Mouse (Mus musculus): ENCODE data around the gene Arid1b.

Arid1b gene

DNA sequence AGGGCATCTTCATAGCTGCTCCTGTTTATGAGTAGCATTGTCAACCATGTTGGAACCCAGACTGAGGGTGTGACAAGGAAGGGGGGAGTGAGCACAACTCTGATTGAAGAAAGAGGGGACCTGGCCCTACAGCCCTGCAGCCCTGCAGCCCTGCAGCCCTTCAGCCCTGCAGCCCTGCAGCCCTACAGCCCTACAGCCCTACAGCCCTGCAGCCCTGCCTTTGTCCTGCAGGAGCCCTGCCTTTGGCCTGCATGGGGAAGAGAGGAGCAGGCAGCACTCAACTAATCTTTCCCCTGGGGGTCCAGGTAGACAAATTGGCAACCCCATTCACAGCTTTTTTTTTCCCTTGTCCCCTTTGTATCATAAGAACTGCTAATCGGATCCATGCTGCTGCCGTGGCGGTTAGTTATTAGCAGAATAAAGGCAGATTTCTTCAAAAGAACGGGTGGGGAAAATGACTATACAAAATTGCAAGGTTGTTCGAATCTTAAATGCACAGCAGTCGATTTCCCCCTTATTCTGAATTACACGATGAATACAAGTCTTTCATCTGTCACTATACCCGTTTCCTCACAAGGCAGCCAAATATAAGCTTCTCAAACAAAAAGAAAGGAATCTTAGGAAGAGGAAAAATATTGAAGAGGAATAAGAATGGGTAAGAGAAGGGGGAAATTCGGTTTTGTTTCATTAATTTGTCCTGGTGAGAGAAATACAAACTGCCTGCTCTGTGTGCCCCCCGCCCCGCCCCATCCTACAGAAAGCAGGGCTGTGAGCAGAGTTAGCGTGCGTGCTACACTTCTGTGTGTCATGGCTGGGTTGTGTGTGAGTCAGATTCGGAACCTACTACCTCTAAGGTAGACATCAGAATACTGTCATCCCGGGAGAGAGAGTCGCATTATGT, 260.8 kb downstream of the Arid1b start:
- no peak for DNase-seq

DNA sequence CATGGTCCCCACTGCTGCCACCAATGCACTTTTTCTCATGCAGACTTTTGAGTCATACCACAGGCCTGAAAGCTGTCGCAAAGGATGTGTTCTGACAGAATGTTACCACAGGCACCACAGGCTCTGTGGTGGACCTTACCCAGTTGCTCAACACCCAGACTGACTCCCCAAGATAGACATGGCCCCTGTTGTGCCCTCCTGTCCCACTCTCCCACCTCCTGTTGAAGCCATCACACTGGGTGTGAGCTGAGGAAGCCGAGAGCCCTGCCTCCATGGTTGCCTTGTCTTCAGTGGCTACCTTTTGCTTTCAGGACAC, 261.4 kb downstream of the Arid1b start:
- DNase-seq: no peak

DNA sequence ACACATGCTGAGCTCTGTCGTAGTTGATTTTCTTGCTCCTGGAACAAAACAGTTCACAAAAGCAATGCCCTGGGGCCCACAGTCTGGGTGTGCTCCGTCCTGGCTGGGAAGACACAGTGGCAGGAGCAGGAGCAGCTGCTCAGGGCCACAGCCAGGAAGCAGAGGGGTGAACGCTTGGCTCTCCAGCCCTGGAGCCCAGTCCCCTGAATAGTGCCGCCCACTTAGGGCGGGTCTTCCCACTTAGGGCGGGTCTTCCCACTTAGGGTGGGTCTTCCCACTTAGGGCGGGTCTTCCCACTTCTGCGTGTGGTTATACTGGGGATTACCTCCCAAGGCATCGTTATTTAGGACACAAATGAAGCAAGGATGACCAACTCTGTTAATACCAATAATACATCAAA, 264.8 kb downstream of the Arid1b start:
- no peak for DNase-seq

DNA sequence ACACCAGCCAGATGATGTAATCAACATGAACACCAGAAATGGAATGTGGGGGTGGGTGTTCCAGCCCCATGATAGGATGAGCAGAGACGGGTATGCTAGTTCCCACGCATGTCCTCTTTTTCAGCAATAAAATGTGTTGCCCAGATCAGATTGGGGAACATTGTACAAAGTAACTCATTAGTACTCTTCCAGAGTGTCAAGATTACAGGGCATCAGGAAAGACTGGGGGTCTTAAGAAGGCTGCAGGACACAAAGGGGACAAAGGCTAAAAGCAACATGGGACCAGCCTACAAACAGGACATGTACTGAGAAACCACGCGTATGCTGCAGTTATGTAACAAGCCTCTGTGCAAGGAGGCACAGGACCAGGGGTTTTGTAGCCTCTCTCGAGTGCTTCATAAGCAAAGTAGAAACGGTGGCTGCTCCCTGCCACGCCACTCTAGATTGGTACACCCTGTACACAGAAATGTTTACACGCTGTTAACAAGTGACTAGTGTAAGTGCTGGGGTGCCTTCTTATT, 267.1 kb downstream of the Arid1b start:
- DNase-seq: no peak

DNA sequence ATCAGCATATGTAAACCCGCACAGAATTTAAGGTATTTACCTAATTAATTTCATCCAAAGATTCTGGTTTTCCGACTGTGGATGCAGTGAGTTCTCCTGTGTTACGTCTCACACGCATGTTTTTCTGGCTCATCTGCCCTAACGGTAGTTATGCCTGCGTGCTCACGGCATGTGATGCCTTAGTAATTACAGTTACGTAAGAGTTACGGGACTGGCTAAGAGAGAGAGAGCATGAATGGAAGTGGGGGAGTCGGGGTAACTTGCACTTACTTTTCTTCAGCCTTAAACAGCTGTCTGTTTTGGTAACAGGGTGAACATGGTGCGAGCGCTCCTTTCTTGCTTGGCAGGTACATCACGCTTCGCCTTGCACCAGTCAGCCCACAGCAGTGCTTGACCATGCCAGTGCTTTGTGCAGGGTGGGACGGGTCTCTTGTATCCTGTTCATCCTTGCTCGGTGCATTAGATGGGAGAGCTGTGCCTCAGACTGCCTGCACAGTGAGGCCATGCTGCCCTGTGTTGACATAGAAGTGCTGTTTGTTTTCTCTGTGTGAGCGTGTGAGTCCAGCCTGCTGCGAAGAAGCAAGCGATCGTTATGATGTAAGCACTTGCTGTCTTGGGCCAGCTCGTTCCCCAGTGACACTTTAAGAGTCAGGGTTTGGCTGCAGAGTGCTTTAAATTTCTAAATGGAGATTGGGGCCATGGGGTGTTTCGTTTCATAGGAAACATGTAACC, 267.9 kb downstream of the Arid1b start:
- DNase-seq: no peak

DNA sequence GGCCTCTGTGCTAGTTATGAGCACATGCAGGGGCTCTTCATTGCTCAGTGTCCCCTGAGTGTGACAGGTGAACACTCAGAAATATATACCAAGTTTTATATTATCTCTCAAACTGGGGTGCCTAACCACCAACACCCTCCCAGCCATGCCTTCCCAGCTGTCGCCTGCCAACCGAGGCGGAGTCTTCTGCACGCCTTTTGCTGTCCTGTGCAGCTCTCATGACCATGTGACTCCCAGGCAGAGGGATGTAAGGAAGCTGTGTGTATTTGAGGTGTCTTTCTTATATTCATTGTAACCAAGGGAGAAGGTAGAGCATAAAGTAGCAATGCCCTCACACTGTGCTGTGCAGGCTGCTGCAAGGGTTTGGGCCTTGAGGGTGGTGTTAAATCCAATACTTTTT, 268.7 kb downstream of the Arid1b start:
- no peak for DNase-seq

DNA sequence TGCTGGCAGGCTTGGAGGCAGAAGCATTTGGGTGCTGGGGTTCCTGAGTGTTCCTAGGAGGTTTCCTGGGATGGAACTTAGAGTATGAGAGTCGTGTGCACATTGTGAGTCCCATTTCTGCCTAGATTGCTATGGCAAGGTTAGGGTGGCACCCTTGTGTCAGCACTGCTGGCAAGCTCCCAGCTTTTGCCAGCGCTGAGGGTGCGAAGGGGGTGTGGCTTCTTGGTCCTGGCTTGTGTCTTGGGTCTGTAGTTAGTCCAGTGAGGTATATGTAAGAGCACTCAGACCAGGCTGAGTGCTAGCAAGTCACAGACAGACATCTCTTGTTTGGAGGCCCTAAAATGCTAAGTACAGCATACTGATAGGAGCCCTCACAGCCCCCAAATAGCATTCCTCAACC, 270.7 kb downstream of the Arid1b start:
- DNase-seq: no peak

DNA sequence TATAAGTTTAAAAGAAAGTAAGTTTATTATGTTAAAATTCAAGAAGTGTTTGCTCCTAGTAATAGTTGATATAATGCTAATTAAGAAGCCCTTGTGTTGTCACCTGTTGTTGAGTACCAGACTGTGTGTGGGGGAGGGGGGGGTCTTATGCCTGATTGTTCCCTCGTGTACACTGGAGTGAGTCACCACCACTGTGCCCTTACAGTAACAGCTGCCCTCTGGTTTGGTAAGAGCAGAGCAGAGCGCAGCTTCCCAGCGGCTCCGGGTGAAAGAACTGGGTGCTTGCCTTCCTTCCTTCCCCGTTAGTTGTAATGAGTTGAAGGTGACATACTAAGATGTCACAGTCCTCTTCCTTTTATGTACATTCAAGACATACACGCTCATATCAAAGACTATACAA, 271.5 kb downstream of the Arid1b start:
- no peak for DNase-seq

DNA sequence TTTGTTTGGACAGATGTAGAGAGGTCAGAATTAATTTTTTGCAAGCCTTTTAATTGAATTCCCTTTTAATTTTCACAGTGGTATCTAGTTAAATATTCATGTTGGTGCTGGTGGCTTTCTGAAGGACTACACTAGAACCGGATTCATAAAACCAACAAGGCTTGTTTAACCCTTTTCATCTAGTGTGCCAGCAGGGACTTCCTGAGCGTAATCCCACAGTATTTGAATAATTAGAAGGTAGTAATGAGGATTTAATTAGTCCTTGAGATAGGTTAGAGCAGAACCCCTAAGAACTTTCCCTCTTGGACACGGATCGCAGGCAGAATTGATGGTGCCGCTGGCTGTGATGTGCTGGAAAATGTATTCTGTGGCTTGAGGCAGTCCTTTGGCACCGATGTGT, 273.6 kb downstream of the Arid1b start:
- DNase-seq: no peak

DNA sequence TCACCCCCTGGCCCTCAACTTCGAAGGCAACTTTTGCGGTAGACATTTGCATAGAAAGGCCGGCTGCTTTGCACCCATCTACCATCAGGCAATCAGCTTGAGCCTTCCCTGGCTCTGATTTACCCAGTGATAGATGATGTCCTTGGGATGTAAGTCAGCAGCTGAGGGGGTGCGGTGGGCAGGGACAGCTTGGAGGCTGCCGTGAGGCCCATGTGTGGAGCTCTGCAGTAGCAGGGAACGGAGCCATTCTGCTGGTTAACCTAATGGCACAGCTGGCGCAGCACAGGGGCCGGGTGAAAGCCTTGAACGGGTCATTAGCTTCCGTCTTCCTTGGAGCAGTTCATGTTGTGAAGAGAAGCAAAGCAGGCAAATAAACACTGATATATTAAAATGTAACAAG, 275.2 kb downstream of the Arid1b start:
- no peak for DNase-seq

DNA sequence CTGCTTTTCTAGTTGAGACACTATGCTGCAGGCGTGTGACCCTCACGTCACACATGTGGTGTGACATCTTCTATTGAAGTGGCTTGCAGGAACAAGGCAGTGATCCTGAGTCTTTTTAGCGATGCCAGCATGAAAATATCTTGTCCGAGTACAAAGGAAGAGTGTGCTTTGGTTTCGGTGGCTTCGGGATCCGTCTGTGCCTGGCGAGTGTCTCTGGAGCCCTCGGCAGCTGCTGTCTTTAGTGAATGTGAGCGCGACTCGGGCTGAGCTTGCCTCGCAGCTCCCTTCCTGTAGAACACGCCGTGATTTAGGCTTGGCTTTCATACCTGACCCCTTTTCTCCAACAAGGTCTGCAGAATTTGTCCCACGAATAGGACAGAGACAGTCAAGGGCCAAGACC, 275.6 kb downstream of the Arid1b start:
- DNase-seq: no peak

DNA sequence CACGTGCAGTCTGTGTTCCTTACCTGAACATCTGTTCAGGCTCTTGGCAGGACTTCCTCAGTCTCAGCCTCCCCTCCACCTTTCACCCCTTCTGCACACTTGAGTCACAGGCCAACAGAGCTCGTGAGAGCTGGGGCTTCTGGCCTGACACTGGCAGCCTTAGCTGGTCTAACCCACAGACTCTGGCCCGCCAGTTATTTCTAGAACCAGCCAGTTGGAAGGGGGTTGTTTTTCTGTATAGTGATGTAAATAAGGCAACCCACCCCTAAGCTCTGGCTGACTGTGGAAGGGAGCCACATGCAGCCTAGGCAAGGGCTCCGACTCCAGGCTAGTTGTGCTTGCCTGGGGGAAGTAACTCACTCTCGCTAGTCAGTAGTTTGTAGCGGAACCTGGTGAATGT, 276.7 kb downstream of the Arid1b start:
- DNase-seq: no peak

DNA sequence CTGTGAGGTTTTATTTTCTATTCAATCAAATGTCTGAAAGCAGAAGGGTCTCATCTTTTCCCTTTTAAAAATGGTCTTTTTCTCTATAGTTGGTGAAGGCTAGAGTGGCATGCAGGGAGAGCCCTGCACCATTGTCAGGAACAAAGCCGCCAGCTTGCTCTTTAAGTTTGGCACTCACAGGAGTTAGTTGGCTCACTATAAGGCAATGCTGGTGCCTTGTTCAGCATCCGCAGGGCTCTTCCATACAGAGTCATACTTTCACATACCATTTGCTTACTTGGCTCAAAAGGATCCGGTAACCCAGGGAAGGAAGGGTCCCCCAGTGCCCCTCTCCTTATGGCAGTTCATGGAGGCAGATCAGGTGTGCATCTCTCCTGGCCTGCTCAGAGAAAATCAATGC, 279.0 kb downstream of the Arid1b start:
- DNase-seq: no peak

DNA sequence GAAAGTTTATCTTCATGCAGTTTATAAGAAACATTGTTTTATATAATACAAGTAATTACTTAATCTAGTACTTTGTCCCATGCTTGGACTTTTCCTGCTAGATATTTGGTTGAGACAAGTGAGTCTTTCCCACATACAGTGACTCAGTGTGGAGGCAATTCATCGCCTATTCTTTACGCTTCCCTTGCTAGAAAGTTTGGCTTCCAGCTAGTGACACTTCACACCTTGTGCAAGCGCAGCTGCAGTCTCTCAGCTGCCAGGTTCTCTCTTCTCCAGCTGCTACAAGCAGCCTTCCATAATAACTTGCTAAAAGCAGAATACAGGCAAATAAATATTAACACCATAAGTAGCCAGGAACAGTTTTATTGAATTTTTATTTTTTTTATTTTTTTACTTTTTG, 279.6 kb downstream of the Arid1b start:
- no peak for DNase-seq

DNA sequence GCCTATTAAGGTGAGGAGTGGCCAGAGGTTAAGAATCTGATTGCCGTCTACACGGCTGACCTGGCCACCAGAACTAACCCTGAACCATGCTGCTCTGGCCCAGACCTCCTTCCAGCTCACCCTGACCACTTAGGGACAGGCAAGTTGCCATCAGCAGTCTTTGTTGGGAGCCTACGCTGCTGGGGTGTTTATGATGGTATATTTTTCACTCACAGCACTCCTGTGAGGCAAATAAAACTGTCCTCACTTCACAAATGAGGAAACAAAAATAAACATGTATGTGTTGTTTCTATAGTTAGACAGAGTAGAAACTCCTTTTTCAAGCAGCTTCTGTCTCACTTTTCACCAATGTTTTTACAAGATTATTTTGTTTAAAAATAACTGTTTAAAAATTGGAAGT, 280.3 kb downstream of the Arid1b start:
- DNase-seq: no peak

DNA sequence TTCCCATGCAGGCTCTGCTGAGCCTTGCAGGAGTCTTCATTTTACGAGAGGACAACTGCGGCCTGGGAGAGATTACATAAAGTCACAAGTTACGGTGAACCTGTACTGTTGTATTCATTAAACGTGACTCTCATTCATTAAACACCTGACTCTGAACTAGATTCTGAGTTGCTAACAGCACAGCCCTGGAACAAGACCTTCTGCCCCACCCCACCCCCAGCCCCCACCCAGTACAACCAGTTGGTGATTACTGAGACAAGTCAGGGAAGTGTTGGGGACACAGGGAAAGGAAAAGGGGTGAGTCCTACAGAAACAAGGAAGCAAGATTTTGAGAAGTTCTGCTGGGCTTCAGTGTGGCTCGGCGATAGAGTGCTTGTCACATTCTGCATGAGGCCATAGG, 281.6 kb downstream of the Arid1b start:
- DNase-seq: no peak

DNA sequence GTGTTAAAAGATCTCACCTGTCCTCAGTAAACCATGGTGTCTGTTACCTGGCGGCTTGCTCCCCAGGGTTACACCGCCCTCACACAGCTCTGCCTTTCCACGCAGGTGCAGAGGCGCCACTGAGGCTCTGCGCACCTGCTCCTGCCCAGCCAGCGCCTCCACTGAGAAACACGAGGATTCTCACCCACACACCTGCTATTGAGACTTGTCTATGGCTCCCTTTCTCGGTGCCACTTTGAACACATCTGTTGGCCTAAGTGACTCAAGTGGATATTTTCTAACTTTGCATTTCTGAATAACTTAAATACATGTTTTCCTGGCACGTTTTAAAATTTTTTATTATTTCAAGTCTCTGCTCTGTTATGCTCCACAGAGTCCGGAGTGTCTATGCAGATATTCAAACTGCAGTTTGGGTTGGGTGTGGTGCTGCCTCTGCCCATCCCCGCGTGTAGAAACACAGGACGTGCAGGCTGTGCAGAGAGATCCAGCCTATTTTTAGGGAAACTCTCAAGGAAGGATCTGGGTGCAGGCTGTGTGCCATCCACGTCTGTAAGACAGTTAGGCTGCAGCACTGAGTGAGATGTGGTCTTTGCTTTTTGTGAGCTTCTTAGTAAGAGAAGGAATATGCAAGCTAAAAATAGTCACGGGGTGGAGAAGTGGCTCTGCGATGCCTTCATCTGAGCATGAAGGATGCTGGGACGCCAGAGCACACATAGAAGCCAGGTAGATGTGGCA, 283.2 kb downstream of the Arid1b start:
- no peak for DNase-seq

DNA sequence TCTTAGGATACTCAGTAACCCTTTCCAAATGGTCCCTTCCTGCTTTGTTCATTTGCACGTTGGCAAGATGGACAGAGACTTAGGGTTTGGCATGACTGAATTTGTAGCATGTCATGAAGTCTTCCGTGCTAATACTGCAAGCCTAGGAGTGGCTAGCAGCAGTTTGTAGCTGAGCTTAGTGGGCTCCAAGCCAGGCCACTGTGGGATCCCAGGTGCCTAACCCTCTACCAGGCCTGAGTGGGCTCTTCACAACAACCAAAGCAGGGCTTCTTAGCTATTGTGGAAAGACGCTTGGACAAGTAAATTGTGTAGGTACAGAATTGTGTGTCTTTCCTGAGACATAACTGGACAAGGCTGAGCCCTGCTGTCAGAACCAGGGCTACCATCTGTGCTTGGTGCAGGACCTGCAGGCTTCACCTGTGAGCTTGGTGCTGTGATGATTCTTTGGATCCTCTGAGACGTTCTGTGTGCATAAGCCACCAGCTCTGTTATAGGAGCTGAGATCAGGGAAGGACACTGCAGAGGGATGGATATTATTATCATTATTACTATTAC, 286.4 kb downstream of the Arid1b start:
- no peak for DNase-seq

DNA sequence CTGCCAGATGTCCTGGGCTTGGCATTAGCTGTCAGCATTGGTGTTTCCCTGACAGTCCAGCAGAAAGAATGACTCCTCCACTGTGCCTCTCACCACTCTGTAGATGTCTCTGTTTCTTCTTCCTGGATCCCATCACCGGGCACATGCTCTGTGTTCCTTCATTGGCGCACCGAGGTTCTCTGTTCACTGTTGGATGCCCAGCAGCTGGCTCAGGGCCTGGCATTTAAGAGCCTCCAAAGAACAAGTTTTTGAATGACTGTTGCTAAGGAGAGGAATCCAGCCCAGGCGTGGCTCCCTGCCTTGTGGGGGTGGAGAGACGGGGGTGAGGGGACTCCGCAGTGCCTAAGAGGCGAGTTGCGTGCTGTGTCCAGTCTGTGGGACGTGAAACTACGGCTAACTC, 290.7 kb downstream of the Arid1b start:
- no peak for DNase-seq

DNA sequence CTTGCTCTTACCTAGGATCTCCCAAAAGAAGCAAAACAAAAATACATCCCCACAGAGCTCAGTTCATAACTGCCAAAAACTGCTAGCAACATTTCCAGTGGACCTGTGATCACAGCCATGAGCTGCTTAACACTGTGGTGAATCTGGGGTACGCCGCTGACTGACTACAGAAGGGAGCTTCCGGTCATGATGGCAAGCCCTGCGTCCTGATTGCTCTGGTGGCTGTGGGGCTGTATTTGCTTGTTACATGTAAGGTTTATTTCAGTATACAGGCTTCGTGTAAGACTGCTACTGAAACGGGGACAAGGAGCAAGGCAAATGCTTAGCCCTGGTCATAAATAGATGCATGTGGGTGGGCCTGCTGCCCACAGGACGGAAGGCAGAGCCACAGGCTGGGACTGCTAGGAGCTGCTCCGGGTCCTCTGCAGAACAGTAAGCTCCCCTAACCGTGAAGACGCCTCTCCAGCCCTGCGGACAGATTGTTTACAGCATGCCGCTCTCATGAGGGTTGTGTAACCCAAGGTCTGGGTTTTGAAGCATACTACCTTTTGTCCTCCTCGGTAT, 291.8 kb downstream of the Arid1b start:
- peak; percentile 39 for DNase-seq

DNA sequence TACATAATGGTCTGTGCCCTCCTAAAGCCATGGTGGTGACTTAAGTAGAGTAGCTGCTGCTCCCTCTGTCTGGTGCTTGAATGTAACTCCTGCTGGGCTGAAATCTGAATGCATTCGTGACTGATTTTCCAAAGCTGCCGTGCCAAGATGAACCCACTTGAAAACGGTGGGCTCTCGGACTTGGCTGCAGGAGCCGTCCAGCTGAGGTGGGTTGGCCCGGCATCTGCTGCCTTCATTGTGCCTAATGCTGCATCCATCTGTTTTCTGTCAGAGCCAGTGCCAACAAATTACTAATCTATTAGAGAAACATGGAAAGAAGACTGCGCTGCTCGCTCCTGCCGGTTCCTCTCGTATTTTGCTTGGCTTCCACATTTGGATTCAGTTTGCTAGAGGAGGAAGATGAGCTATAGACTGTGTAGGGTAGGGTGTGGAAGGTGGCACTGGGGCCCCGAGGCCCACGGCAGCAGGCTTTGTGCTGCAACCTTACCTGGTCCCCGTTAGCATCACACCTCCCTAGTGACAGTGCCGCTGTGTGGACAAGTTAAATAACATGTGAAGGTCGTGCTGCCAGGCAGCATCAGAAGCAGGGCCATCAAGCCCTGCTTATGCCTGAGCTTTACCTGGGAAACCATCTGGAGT, 292.6 kb downstream of the Arid1b start:
- peak; percentile 44 for DNase-seq

DNA sequence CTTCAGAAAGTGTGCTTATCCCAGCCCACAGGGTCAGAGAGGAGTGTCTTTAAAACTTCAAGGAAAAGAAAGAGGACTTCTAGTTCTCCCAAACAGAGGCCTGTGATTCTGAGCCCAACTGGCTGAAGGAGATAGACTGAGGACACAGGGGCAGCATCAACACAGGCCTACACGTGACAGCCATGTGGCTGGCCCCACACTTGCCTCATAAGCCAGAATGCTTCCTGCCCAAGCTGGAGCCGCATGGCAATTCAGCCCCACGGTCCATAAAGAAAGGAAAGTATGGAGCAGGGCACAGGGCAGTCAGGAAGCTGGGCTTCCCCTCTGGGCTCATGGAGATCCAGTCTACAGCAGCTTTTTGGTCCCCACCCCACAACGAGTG, 293.1 kb downstream of the Arid1b start:
- no peak for DNase-seq

DNA sequence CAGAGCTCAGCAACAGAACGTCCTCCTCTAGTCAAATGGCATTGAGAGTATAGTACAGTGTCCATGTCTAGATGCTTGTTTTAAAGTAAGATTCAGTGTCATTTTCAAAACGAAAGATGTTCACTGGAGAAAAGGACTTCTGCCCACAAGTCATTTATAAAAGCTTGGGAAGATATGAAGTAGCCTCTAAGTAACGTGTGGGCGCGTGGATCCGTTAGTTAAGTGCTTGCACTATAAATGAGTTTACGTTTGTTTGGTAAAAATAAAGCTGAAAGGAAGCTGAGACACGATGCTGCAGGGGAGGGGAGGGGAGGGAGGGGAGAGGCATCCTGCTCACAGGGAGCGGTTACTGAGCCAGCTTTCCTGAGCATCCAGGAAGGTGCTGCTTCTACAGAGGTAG, 293.5 kb downstream of the Arid1b start:
- no peak for DNase-seq

All from cerebellum, adult 11 months (tissue).